Mouse (Mus musculus): ENCODE data around the gene Aqp2.

- TF ChIP-seq POLR2AphosphoS2 (IDR thresholded peaks at IDR 0.05; ENCODE audit: low read length) (no peak), POLR2A (IDR thresholded peaks at IDR 0.05; ENCODE audit: control insufficient read depth in 1 of 2, insufficient read depth in 1 of 2, low read depth in 1 of 2, low read length in 2 of 2, poor library complexity in 1 of 2) (no peak), CTCF (IDR thresholded peaks at IDR 0.05 in 2 of 3, conservative IDR thresholded peaks at IDR 0.05 in 1 of 3; ENCODE audit: control insufficient read depth in 1 of 3, insufficient read depth in 1 of 3, low read depth in 2 of 3, low read length in 3 of 3, poor library complexity in 1 of 3, severe bottlenecking in 1 of 3) (no peak), USF1 (IDR thresholded peaks at IDR 0.05; ENCODE audit: low read depth, low read length) (no peak), KAT2A (conservative IDR thresholded peaks at IDR 0.05; ENCODE audit: low read depth, low read length) (no peak), UBTF (IDR thresholded peaks at IDR 0.05; ENCODE audit: borderline replicate concordance, insufficient read depth, low read depth, low read length) (no peak), ELF1 (IDR thresholded peaks at IDR 0.05; ENCODE audit: low read depth, low read length) (no peak), CHD2 (IDR thresholded peaks at IDR 0.05; ENCODE audit: low read length) (no peak), JUND (IDR thresholded peaks at IDR 0.05; ENCODE audit: low read depth, low read length) (no peak), EP300 (IDR thresholded peaks at IDR 0.05; ENCODE audit: low read depth in 1 of 2, low read length in 2 of 2) (no peak)
These were observed 35.4 kb downstream of the Aqp2 start for GRCm38 (mm10) chr15:99614273-99614672.
